Mouse (Mus musculus) lung, postnatal 0 days (tissue): Measurements from ENCODE around the gene Rpl10. TPM values are rescaled to one million over a fixed set of nuclear protein-coding genes. Genes with fewer than 3 reads are reported as not detected.

ENCODE experiments used
- ATAC-seq: fragments of 200-750 bp; cut with Nextera tagmentation; 2 replicates; pipeline ENCODE4 v1.8.0; 2017; ENCODE audit warnings: moderate library complexity
- DNase-seq: peaks from one replicate; pipeline ENCODE4 v3.0.0-alpha.2; 2016; ENCODE audit warnings: low spot score
- H3K27ac ChIP-seq: fragments of 300-500 bp; sonication (generic); 2 replicates; pipeline ENCODE4 v1.5.1; 2014; ENCODE audit warnings: antibody characterized with exemption, mild to moderate bottlenecking, low read length, mixed read lengths
- H3K27me3 ChIP-seq: fragments of 300-500 bp; sonication (generic); replicated peaks from 2 replicates; pipeline ENCODE4 v1.6.1; 2014; ENCODE audit warnings: low read length, mixed read lengths; ENCODE audit not compliant: insufficient read depth
- H3K36me3 ChIP-seq: fragments of 300-500 bp; sonication (generic); 2 replicates; pipeline ENCODE4 v1.6.1; 2014; ENCODE audit warnings: low read length, mixed read lengths; ENCODE audit not compliant: insufficient read depth
- H3K4me1 ChIP-seq: fragments of 300-500 bp; sonication (generic); 2 replicates; pipeline ENCODE4 v1.6.1; 2014; ENCODE audit warnings: antibody characterized with exemption, low read depth, low read length, mixed read lengths; ENCODE audit not compliant: insufficient read depth
- H3K4me2 ChIP-seq: fragments of 300-500 bp; sonication (generic); replicated peaks from 2 replicates; pipeline ENCODE4 v1.6.1; 2014; ENCODE audit warnings: low read depth, mild to moderate bottlenecking, low read length, moderate library complexity, mixed read lengths
- H3K4me3 ChIP-seq: fragments of 300-500 bp; sonication (generic); 2 replicates; pipeline ENCODE4 v1.5.1; 2014; ENCODE audit warnings: low read depth, low read length
- H3K9ac ChIP-seq: fragments of 300-500 bp; sonication (generic); replicated peaks from 2 replicates; pipeline ENCODE4 v1.6.1; 2014; ENCODE audit warnings: low read depth, mild to moderate bottlenecking
- H3K9me3 ChIP-seq: fragments of 300-500 bp; sonication (generic); 2 replicates; pipeline ENCODE4 v1.6.1; 2016; ENCODE audit warnings: low read length, mixed read lengths
- CTCF ChIP-seq: IDR thresholded peaks from 2 replicates; pipeline ENCODE4 v1.5.1; 2016; ENCODE audit warnings: antibody characterized with exemption, mild to moderate bottlenecking
- EP300 ChIP-seq: IDR thresholded peaks from 2 replicates; pipeline ENCODE4 v1.6.1; 2016; ENCODE audit warnings: antibody characterized with exemption, mild to moderate bottlenecking, control low read depth
- WGBS: fragments of 180-500 bp; shearing (Covaris S2); extraction: QIAGEN DNeasy Blood & Tissue Kit; methylation state at CpG from one replicate; pipeline ENCODE4 v1.1.7; 2014; 5-methylcytosine and 5-hydroxymethylcytosine counted together
- polyA plus RNA-seq: library from polyadenylated mRNA; unstranded; fragments of >200 nt; fragmentation: Nextera tagmentation; extraction: Ambion mirVana; gene quantifications from 2 replicates; pipeline ENCODE4 v1.2.1, GENCODE M21; 2015

Rpl10 gene
- polyA plus RNA-seq, 1 experiment from 2014 or later, result 759 TPM

DNA sequence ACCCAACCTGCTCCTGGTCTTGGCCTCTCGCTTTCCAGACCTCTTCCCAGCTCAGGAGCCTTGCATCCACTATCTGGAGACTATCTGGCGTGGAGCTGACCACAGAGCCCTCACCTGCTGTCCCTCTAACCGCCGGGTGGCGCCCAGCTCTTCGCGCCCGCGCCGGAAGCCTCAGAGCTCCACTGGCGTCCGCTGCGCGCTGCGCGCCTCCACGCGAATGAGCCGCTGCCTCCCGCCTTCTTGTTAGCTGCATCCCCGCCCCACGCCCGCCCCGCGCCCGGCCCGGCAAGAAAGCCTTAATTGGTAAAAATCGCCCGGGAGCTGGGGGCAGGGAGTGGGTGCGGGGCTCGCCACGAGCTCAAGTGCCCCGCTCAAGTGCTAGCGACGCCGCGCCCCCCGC, 21.0 kb upstream of the Rpl10 start, which contains the start of gene Flna:
Flna (minus strand) TSS at position 206 of the 400 bp plus-strand sequence.
- peak within 1 kb of the TSS; percentile 70 for H3K27ac ChIP-seq
- H3K4me2 ChIP-seq, result peak within 1 kb of the TSS; percentile 53
- H3K4me3 ChIP-seq, result peak within 1 kb of the TSS; percentile 32
- ATAC-seq (0 out of 2 replicates have a peak, but pooled peaks have one; percentile 1), DNase-seq (peak; percentile 69)
- H3K36me3 ChIP-seq, result no peaks in the 10 kb centered on the region
- TF ChIP-seq EP300 (no peak), CTCF (peak; percentile 65)
- H3K9me3 ChIP-seq, result no peaks in the 10 kb centered on the region
- WGBS, result 12% methylated on average over 32 of the region's 38 CpGs
- no peaks in the 10 kb centered on the region for H3K27me3 ChIP-seq
- no peaks in the 10 kb centered on the region for H3K4me1 ChIP-seq
- H3K9ac ChIP-seq, result no peak within 1 kb of the TSS; the same call in 1 of the 2 replicates

DNA sequence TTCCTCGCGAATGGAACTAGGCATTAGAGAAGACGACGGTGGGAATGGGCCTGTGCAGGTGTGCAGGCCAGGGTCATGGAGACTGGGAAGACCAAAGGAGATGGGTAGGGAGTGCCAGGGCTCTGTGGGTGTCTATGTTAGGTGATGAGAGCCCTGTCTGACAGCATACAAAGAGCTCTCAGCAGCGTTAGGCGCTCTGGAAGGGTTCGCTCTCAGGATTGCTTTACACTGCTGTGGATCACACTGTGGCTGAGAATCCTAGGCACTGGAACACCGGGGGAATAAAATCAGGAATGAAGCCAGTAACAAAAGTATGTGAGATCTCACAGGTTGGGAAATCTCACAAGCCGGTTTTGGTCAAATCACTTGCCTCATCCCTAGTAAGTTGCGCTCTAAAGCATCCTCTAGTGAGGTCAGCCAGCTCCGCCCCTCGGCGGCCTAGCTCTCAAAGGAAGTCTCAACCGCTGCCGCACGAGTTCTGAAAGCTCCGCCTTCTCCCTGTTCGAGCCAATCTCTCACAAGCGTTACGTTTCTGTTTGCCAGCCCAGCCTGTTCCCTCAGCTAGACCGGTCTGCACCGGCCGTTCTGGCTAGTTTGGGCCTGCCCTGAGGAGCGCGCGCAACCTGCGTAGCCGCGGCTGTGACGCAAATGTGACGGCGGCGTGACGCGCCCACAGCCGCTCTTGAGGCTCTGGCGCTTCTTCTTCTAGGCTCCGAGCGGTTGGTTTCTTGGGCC, 16.3 kb upstream of the Rpl10 start, which contains the start of gene Emd:
Emd (plus strand) TSS at position 535 of the 735 bp plus-strand sequence.
- no peaks in the 10 kb centered on the region for H3K36me3 ChIP-seq
- peak within 1 kb of the TSS; percentile 67 for H3K4me2 ChIP-seq
- DNase-seq, result peak; percentile 97
- H3K9ac ChIP-seq, result peak within 1 kb of the TSS; percentile 56
- H3K9me3 ChIP-seq, result no peaks in the 10 kb centered on the region
- TF ChIP-seq EP300 (0 out of 2 replicates have a peak, but pooled peaks have one; percentile 11), CTCF (no peak)
- peak; percentile 97 for ATAC-seq
- peak within 1 kb of the TSS; percentile 91 for H3K27ac ChIP-seq
- no peaks in the 10 kb centered on the region for H3K4me1 ChIP-seq
- H3K4me3 ChIP-seq, result peak within 1 kb of the TSS; percentile 52
- H3K27me3 ChIP-seq, result no peaks in the 10 kb centered on the region
- WGBS, result 20% methylated on average over 38 of the region's 39 CpGs

DNA sequence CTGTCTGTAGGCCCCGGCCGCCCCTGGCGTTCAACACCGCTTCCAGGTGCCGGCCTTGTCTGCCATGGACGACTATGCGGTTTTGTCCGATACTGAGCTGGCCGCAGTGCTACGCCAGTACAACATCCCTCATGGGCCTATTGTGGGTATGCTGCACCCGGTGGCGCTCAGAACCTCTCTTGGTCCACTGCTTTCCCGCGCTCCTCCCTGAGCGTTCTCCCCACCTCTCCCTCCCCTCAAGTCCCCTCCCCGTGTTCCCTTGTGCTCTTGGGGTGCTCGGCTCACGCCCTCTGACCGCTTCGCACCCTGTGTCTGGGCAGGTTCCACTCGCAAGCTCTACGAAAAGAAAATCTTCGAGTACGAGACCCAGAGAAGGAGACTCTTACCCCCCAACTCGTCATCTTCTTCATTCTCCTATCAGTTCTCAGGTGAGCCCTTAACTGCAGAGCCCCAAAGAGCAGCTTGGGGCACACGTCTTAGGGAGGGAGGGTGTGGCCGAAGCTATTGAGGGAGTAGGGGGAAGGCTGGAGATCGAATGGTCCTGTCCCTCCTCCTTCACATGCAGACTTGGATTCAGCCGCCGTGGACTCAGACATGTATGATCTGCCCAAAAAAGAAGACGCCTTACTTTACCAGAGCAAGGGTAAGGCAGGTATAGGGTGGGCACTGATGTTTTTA, 15.6 kb upstream of the Rpl10 start:
- no peak for TF ChIP-seq CTCF
- TF ChIP-seq EP300, result no peak
- no peaks in the 10 kb centered on the region for H3K4me1 ChIP-seq
- WGBS, result 19% methylated on average over 26 of the region's 31 CpGs
- H3K27ac ChIP-seq, result peak overlapping the region; percentile 91
- DNase-seq (peak; percentile 41), ATAC-seq (peak; percentile 46)
- H3K4me2 ChIP-seq, result peak overlapping the region; percentile 67
- H3K36me3 ChIP-seq, result no peaks in the 10 kb centered on the region
- H3K27me3 ChIP-seq, result no peaks in the 10 kb centered on the region
- H3K9ac ChIP-seq, result peak overlapping the region; percentile 56
- H3K9me3 ChIP-seq, result no peaks in the 10 kb centered on the region
- peak overlapping the region; percentile 52 for H3K4me3 ChIP-seq

DNA sequence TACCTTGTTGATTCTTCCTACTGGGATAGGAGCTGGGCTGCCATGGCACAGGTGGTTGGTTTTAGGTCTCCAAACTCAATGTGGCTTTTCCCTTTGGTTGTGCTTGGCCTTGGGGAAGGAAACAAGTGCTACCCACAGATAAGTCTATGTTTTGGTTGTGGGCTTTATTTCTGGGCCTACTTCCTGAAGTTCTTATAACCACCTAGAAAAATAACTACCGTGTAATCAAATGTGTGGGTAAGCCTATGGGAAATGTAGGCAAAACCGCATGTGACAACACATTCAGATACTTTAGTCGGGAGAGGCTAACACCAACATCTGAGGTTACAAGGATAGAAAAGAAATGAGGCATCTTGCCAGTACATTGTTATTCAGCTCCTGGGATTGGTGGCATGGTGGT, 12.9 kb upstream of the Rpl10 start:
- no peak overlapping the region for H3K27ac ChIP-seq
- H3K4me3 ChIP-seq, result no peak overlapping the region
- H3K4me1 ChIP-seq, result no peaks in the 10 kb centered on the region
- DNase-seq (no peak), ATAC-seq (no peak)
- no peaks in the 10 kb centered on the region for H3K27me3 ChIP-seq
- H3K9ac ChIP-seq, result no peak overlapping the region
- WGBS, result 90% methylated on average over 3 of the region's 3 CpGs
- H3K36me3 ChIP-seq, result no peaks in the 10 kb centered on the region
- no peaks in the 10 kb centered on the region for H3K9me3 ChIP-seq
- TF ChIP-seq EP300 (no peak), CTCF (no peak)
- H3K4me2 ChIP-seq, result no peak overlapping the region

DNA sequence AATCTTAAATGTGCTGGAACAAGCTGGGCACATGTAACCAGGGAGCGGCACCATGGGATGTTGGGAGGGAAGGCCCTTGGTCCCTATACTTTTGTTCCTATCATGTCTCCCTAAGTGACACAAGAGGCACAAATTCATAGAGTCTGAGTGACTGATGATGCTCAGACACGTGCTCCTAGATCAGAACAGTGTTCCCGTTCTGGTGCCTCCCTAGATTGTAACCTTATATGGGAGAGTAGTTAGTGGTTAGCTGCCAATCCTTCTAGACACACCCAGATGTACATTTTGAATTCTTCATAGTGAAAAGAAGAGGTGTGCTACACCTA, 913 bp upstream of the Rpl10 start:
- no peak for TF ChIP-seq CTCF
- TF ChIP-seq EP300, result no peak
- ATAC-seq, result peak; percentile 60
- peak overlapping the region; percentile 49 for H3K4me2 ChIP-seq
- H3K4me3 ChIP-seq, result peak overlapping the region; percentile 54
- WGBS, result 14% methylated on average over 3 of the region's 3 CpGs
- peak overlapping the region; percentile 90 for H3K27ac ChIP-seq
- H3K4me1 ChIP-seq, result no peaks in the 10 kb centered on the region
- H3K36me3 ChIP-seq, result no peaks in the 10 kb centered on the region
- DNase-seq, result peak; percentile 87
- no peak overlapping the region for H3K9ac ChIP-seq
- H3K27me3 ChIP-seq, result no peaks in the 10 kb centered on the region
- no peaks in the 10 kb centered on the region for H3K9me3 ChIP-seq

DNA sequence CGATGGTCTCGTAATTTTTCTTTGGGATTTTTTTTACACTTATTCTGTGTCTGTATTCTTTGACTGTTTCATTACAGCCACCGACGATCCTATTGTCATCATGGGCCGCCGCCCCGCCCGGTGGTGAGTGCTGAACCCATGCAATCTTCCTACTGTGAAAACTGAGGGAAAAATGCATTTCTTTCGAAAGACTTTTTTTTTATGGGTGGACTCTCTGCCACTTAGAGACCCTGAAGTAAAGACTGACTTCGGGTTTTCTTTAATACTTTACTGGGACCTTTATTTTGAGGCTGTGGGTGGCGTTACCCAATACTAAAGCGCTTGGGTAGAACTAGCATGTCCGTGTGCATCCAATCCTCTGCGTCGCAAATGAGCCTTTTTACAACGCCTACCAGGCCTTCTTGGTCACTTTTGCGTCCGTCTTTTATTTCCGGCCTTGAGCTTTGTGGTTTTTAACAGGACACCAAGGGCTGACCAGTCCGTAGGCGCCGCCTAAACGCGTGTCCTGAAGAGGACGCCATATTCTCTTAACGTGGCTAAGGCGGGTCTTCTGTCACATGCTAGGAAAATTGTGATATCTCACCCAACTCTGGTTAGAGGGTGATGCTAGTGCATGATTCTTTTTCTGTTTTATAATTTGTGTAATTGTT, 415 bp downstream of the Rpl10 start:
- Histone ChIP-seq H3K27me3 (no peaks in the 10 kb centered on the region), H3K9ac (peak overlapping the region; percentile 63), H3K4me3 (peak overlapping the region; percentile 54), H3K36me3 (no peaks in the 10 kb centered on the region), H3K27ac (peak overlapping the region; percentile 66), H3K9me3 (no peaks in the 10 kb centered on the region), H3K4me2 (peak overlapping the region; percentile 49), H3K4me1 (no peaks in the 10 kb centered on the region)
- ATAC-seq (peak; percentile 4; the same call in 1 of the 2 replicates), DNase-seq (peak; percentile 63)
- 9% methylated on average over 26 of the region's 27 CpGs for WGBS
- TF ChIP-seq EP300 (no peak), CTCF (peak; percentile 21; the same call in 1 of the 2 replicates)
